Mouse (Mus musculus) T-helper 17 cell (primary cell): ENCODE results near the gene Traf7.

ENCODE experiments used
- in situ Hi-C, 2 experiments: fragments of 300-600 bp; cut with MboI, MseI; formaldehyde crosslinking; loops; 1 replicate in 1 of 2; 2 replicates in 1 of 2; pipeline ENCODE4 v1.15.1; 2025; ENCODE audit warnings: high pct_unique_total_duplicates in 2 of 2

Traf7 gene

GRCm38 (mm10) chr17:24479431-24479830 is 48.3 kb downstream of the Traf7 start:
- in situ Hi-C loops = no loop called here

GRCm38 (mm10) chr17:24478663-24479380 is 48.9 kb downstream of the Traf7 start, which contains the start of gene Mlst8:
Gene Mlst8, minus strand, starts transcription at chr17:24479078.
- in situ Hi-C loops = no loop called here

- in situ Hi-C loops = no loop called here
These were observed 49.6 kb downstream of the Traf7 start for GRCm38 (mm10) chr17:24477985-24478600.

GRCm38 (mm10) chr17:24477053-24477984 is 50.4 kb downstream of the Traf7 start:
- in situ Hi-C loops = no loop called here

- in situ Hi-C loops = no loop called here
These were observed 51.5 kb downstream of the Traf7 start for GRCm38 (mm10) chr17:24476022-24476776.

GRCm38 (mm10) chr17:24475586-24475985 is 52.2 kb downstream of the Traf7 start:
- in situ Hi-C loops = no loop called here

GRCm38 (mm10) chr17:24474557-24474956 is 53.2 kb downstream of the Traf7 start:
- in situ Hi-C loops = loop anchor here in 1 of 2 experiments (25.0 kb wide), 1 partner anchor 1438 kb away; the partner anchor contains the start of gene Rab40c

- in situ Hi-C loops = loop anchor here in 1 of 2 experiments (25.0 kb wide), 1 partner anchor 1439 kb away; the partner anchor contains the start of gene Rab40c
These were observed 54.0 kb downstream of the Traf7 start, which contains the start of gene Bricd5 for GRCm38 (mm10) chr17:24473612-24474275. Gene Bricd5, plus strand, starts transcription at chr17:24473884.

GRCm38 (mm10) chr17:24472512-24472911 is 55.2 kb downstream of the Traf7 start:
- in situ Hi-C loops = loop anchor here in 1 of 2 experiments (25.0 kb wide), 1 partner anchor 1440 kb away; the partner anchor contains the start of gene Rab40c

GRCm38 (mm10) chr17:24470701-24471527 is 56.8 kb downstream of the Traf7 start:
- in situ Hi-C loops = loop anchor here in 1 of 2 experiments (25.0 kb wide), 1 partner anchor 1441 kb away; the partner anchor contains the start of gene Rab40c

GRCm38 (mm10) chr17:24469910-24470602 is 57.7 kb downstream of the Traf7 start, which contains the start of the genes E4f1 and Pgp:
Gene E4f1, minus strand, starts transcription at chr17:24470313.
Gene Pgp, plus strand, starts transcription at chr17:24470392.
- in situ Hi-C loops = loop anchor here in 1 of 2 experiments (25.0 kb wide), 1 partner anchor 1442 kb away; the partner anchor contains the start of gene Rab40c

GRCm38 (mm10) chr17:24469336-24469909 is 58.3 kb downstream of the Traf7 start:
- in situ Hi-C loops = loop anchor here in 1 of 2 experiments (25.0 kb wide), 1 partner anchor 1443 kb away; the partner anchor contains the start of gene Rab40c

- in situ Hi-C loops = loop anchor here in 1 of 2 experiments (25.0 kb wide), 1 partner anchor 1444 kb away; the partner anchor contains the start of gene Rab40c
These were observed 59.0 kb downstream of the Traf7 start for GRCm38 (mm10) chr17:24468636-24469246.

- in situ Hi-C loops = loop anchor here in 1 of 2 experiments (25.0 kb wide), 1 partner anchor 1449 kb away; the partner anchor contains the start of gene Rab40c
These were observed 64.2 kb downstream of the Traf7 start for GRCm38 (mm10) chr17:24463374-24464133.

- in situ Hi-C loops = loop anchor here in 1 of 2 experiments (25.0 kb wide), 1 partner anchor 1449 kb away; the partner anchor contains the start of gene Rab40c
These were observed 64.8 kb downstream of the Traf7 start for GRCm38 (mm10) chr17:24462932-24463331.

GRCm38 (mm10) chr17:24461580-24461979 is 66.2 kb downstream of the Traf7 start:
- in situ Hi-C loops = loop anchor here in 1 of 2 experiments (25.0 kb wide), 1 partner anchor 1451 kb away; the partner anchor contains the start of gene Rab40c
